Mouse (Mus musculus): Measurements from ENCODE around the gene App.

App gene

DNA sequence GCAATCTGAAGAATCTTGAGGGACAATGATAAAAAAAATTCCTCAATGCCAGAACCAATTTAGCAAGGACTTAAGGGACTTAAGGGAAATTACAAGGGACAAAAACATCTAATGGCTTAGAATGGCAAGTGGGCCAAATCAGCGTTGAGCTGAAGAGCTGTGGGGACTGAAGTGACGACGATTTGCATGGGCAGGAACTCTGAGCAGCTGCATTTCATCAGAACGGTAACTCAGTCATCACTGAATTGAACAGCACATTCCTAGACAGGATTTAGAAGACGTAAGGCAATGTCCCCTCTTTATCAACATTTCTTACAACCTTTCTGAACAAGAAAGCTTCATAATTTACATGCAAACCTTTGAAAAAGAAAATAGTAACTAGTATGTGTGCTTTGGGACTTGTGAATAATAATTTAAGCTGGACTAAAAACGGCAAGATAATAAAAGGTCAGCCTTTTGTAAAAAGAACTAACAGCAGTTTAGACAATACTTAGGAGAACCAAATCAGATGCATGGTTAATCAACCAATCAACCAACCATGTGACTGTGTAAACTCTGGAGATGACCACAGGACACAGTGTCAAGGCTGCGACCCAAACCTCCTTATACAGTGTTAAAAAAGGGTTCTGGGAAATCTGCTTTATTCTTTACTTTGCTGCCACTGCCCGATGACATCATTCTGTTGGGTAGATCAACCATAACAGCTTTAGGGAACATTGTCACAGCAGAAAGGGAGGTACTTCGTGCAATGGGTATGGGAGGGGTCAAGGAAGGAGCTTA lies 164.5 kb downstream of the App start:
- TF ChIP-seq GATA4 (IDR thresholded peaks at IDR 0.05; ENCODE audit: insufficient replicate concordance, low read length): no peak

DNA sequence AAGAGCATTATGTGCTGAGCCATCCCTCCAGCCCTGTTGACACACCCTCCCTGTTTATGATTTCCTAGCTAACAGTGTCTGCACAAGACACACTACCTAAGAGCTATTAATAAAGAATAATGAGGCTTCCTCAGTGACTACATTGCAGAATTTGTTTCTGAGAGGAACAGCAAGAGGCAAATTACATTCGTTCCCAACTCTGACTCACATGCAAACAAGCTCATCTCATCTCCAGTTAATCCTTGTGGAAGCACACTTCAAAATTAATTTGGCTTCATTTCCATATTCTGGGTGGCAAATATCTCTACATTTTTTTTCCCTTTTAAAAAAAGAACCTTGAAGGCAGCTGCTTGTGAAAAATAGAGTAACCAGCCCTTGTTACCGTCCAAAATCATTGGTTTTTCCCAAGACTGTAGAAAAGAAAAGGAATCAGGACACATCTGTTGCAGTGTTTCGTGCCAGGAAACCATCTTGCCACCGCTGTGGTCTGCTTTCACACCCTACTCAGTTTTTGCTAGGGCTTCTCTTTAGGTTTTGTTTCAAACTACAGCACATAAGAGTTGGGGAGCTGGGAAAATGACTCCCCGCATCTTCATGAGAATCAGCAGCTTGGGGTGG lies 171.5 kb downstream of the App start:
- TF ChIP-seq GATA4 (IDR thresholded peaks at IDR 0.05; ENCODE audit: insufficient replicate concordance, low read length): no peak

DNA sequence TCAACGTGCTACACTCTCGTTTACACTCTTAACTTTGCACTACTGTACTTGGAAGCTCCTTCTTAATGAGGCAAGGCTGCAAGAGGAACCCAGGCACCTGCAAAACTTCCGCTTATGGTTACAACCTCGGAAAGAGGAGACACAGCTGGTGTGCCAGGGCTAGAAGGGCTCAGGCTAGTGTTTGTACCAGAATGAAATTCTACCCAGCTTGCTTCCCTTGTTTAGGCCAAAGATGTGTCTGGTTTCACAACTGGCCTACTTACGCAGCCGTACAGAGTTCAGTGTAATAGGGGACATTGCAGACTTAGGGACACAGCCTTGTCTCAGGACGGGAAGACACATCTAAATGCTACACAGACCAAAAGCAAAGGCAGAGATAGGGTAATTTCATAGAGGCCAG lies 173.3 kb downstream of the App start:
- TF ChIP-seq GATA4 (IDR thresholded peaks at IDR 0.05; ENCODE audit: insufficient replicate concordance, low read length): no peak

DNA sequence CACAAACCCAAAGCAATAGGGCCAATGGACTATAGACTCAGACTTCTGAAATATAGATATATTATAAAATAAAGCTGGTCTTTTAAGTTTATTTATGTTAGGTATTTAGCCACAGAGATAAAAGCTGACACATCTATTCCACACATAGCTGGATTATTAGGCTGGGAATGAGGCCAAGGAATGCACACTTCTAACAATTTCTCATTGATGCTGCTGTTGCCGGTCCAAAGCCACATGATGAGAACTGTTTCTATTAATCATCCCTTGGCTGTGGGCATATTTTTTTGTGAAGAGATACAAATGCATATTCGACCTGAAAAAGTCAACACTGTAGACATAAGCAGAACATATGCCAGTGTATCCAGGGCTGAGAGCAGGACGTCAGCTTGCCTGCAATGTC lies 176.0 kb downstream of the App start:
- TF ChIP-seq GATA4 (IDR thresholded peaks at IDR 0.05; ENCODE audit: insufficient replicate concordance, low read length): no peak

DNA sequence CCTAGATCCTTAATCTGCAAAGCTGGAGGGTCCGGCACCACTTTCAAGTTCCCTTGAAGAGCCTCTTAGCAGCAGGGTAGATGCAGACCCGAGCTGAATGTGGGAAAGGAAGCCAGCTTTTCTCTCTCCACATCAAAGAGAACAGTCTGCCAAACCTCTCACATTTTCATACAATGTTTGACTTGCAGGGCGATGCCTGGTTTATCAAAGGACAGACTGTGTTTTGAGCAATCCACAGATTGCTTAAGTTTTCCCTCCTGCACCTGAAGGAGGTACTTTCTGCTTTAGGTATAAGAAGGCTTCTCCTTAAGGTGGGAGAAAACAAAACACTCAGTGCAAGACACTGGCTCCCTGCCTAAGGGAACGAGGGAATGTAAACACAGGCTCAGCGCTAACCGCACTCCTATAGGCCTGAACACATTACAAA lies 178.1 kb downstream of the App start:
- TF ChIP-seq GATA4 (IDR thresholded peaks at IDR 0.05; ENCODE audit: insufficient replicate concordance, low read length): no peak

DNA sequence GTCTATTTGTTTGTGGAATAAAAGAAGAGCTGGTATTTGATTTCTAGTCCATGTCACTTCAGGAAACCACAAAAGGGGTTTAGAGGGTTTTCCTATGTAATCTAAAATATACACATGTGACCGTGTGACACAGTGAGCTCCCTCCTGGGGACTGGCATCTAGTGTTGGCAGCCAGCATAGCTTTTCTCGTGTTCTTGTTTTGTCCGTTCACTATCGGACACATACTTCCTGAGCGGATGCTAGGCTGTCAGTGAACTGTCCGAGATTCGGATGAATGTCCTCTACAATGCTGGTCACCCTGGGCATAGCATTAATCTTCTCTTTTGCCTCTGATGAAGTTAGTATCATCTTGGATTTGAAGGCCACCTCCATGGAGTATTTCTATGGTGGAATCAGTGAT lies 180.7 kb downstream of the App start:
- peak; percentile 67; the same call in 1 of the 2 replicates for TF ChIP-seq GATA4 (IDR thresholded peaks at IDR 0.05; ENCODE audit: insufficient replicate concordance, low read length)

DNA sequence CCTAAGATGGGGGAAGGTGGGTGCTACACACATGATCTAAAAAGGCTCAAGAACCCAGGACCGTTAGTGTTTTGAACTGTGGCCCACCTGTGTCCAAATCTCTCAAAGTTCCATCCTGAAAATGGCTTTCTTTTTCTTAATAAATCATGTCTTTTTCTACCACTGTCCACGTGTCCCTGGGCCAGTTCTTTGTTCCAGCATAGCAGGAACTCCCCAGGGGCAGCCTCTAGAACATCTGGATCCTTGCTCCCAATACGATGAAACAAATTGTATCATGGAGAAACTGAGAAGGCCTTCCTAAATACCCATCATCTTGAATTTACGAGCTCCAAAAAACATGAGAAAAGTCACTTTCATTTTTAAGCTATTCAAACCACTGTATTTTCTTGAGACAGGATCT lies 182.6 kb downstream of the App start:
- no peak for TF ChIP-seq GATA4 (IDR thresholded peaks at IDR 0.05; ENCODE audit: insufficient replicate concordance, low read length)

DNA sequence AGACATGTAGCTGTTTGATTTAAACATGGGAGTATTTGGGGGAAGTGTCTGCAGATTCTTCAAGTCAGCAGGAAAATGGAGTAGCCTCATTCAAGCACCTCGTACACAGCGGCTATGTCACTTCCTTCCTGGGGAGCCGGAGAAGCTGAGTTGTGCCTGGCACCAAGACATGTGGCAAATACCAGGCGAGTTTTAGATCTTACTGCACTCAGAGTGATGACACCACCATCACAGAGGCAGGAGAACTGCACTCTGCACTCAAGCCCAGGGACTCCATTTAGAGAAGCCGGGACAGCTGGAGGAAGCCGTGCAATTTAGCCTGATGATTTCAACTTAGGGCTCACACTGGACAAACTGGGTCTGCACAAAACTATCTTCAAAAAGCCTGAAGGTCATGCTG lies 183.6 kb downstream of the App start:
- no peak for TF ChIP-seq GATA4 (IDR thresholded peaks at IDR 0.05; ENCODE audit: insufficient replicate concordance, low read length)

DNA sequence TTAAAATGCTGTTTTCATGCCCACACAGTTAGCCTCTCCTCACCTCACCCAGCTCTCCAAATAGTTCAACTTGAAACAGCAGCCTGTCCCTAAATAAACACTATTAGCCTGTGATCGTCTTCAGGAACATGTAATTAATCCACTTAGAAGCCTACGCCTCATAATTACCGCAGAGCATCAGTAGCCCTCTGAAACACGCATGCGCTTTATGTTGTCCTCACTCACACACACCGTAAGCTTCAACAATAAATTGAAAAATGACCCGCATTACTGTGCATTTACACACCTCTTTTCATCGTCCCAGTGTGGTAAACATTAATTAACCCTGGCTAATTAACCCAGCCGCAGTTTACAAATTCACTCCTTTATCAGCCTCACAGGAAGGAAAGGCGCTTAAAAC lies 184.1 kb downstream of the App start:
- no peak for TF ChIP-seq GATA4 (IDR thresholded peaks at IDR 0.05; ENCODE audit: insufficient replicate concordance, low read length)

DNA sequence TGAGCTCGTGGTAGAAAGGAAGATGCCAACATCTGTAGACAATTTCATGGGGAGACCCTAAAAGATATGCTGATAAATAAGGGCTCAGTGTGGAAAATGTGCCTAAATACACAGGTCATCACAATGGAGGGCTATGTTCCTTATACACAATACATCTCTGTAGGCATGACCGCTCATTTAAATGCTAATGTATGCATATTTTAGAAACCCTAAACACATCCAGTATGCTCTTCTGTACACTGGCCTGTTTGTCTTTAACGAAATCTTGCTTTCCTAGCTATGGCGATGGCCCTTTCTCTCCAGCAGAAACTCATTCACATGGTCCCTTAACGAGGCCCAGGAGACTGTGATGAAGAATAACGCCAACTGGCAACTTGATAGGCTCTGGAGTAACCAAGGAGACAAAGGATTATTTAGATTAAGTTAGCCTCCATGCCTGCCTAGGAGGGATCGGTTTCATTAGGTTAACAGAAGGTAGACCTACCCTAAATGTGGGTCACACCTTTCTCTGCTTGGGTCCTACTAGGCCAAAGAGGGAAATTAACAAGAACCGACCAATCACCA lies 185.8 kb downstream of the App start:
- no peak for TF ChIP-seq GATA4 (IDR thresholded peaks at IDR 0.05; ENCODE audit: insufficient replicate concordance, low read length)

DNA sequence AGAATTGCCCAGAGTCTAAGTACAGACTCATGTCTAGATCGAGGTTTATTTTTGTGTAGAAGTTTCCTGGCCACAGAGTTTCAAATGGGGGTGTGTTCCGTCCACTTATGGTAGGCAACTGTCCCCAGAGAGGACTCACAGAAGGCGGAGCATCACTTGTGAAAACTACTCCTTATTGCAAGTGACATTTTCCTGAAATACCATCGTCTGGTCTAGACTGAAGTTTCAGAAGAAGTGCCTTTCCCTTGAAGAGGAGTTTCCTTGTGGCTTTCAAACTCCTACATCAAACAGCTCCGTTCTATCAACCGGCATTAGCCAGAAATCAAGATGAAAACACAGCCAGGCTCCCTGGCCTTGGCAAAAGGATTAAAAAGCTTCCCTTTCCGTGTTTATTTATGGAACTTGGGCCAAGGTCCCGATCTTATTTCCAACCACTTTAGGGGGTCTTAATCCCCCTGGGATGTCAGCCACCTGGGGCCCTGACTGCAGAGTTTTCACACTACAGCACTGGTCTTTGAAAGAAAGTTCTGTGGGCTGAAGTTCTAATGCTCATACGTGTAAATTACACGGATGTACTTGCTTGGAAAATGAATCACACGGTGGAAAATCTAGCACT lies 187.4 kb downstream of the App start:
- TF ChIP-seq GATA4 (IDR thresholded peaks at IDR 0.05; ENCODE audit: insufficient replicate concordance, low read length): no peak

DNA sequence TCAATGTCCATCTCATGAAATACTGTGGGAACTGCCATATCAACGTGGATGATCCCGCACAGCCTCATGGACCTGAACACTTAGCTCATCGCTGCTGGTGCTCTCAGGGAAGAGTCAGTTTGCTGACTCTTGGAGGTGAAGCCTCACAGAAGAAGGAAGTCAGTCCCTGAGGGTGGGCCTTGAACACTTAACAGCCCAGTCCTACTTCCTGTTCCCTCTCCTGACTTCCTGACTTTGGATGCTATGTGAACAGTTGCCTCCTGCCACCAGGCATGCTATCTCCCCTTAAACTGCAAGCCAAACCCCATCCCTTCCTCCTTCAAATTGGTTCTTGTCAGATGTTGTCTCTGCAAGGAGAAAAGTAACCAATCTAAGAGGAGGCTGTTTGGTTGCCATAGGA lies 188.2 kb downstream of the App start:
- no peak for TF ChIP-seq GATA4 (IDR thresholded peaks at IDR 0.05; ENCODE audit: insufficient replicate concordance, low read length)

DNA sequence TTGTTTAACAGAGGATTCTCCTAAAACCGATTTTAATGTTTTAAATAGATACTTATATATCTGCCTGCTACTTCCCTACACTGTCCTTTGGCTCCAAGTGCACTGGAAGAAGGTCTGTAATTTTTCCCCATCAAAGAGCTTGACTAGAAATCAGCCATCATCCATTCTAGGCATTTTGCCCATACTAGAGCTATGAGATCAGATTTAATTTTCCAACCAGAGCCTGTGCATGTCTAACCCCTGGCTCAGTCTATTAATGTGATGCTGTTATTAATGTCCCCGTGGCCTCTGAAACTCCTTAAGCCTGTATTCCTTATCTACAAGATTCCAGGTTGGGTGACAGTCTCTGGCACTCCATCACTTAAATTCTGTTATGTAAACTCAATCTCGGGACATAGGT lies 190.1 kb downstream of the App start:
- TF ChIP-seq GATA4 (IDR thresholded peaks at IDR 0.05; ENCODE audit: insufficient replicate concordance, low read length): no peak

DNA sequence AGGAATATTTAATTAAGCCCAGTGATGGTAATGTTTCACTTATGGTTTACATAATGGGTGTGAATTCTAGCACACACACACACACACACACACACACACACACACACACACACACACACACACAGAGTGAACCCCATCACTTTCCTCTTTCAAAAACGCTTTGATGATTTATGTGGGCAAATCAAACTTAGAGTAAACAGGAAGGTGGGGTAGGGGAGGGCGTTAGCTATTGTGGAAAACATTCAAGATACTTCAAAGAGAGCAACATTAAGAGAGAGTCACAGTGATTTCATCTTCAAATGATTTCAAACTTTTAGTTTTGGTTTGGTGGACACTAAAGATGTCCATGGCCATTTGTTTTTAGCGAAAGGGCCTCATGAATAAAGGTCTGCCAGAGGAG lies 191.0 kb downstream of the App start:
- TF ChIP-seq GATA4 (IDR thresholded peaks at IDR 0.05; ENCODE audit: insufficient replicate concordance, low read length): no peak

DNA sequence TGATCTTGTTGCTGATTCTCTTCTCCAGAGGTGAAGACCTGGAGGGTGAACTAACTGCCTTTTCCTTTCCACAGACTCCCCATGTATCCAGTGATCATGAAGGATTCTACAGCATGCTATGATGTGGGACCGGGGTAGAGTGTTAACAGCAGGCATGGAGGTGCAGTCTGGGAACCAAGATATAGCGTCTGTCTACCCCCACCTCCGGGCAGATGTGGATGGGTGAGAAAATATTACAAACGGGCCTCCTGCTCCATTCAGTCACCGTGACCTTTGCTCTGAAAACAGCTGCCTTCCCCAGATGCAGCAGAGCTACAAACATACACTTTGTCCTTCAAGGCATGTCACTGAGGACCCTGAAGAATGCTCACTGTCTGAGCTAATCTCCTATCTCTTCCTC lies 195.0 kb downstream of the App start:
- TF ChIP-seq GATA4 (IDR thresholded peaks at IDR 0.05; ENCODE audit: insufficient replicate concordance, low read length): no peak

DNA sequence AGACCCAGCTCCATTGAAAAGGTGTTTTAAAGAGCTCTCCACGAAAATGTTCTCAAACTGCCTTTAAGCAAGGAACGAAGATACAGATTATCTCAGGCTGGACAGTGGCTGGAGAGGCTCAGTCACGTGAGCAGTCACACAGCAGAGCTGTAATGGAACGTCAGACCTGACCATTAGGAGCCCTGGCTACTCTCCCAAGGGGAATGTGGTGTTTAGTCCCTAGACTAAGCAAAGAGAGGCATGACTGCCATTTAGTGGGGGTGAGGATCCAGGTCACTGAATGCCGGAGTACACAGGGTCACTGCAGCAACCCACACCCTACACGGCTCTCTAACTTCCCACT lies 199.4 kb downstream of the App start:
- TF ChIP-seq GATA4 (IDR thresholded peaks at IDR 0.05; ENCODE audit: insufficient replicate concordance, low read length): no peak
